Mouse (Mus musculus): ENCODE data around the gene Fas. TPM values are rescaled to one million over a fixed set of nuclear protein-coding genes. Genes with fewer than 3 reads are reported as not detected.
A peak's percentile ranks its signal among the peaks of the same experiment; 100 is the strongest.

The Fas gene
- total RNA-seq (2012; rRNA removed) (22.4 and 38.3 TPM in 2 replicates), total RNA-seq (2014; rRNA removed) (54.1 and 60.8 TPM in 2 replicates), polyA plus RNA-seq (2012; ENCODE audit: insufficient read length, low read depth) (20.8 and 24.3 TPM in 2 replicates)

- no peaks in the 10 kb centered on the region for H3K9me3 ChIP-seq (replicated peaks; ENCODE audit: low read length)
- H3K9ac ChIP-seq (ENCODE audit: insufficient read depth, low read depth), result peak within 1 kb of the TSS; percentile 100
- H3K27me3 ChIP-seq (replicated peaks), result no peaks in the 10 kb centered on the region
- peak; percentile 85 for DNase-seq (ENCODE audit: extremely low read depth)
- H3K27ac ChIP-seq (ENCODE audit: insufficient read depth, low read depth), result peak within 1 kb of the TSS; percentile 78
- no peaks in the 10 kb centered on the region for H3K36me3 ChIP-seq (replicated peaks in 1 of 2; ENCODE audit: control insufficient read depth in 1 of 2, insufficient read depth in 1 of 2, low read length in 1 of 2)
- in situ Hi-C loops (cut with MboI; ENCODE audit: low pct_ligation_motif_present, low pct_unique_long_range_greater_than_20kb, low sequenced_read_pairs), result no loop called here
- peak within 1 kb of the TSS; percentile 98 for H3K4me2 ChIP-seq (ENCODE audit: insufficient read depth, low read depth, poor library complexity, severe bottlenecking)
- TF ChIP-seq CHD2 (IDR thresholded peaks at IDR 0.05; ENCODE audit: low read length), result peak; percentile 64; the same call in 1 of the 2 replicates
- no peak for TF ChIP-seq HCFC1 (IDR thresholded peaks at IDR 0.05; ENCODE audit: low read depth, low read length)
- no peak; the same call in 1 of the 2 replicates for TF ChIP-seq RAD21 (IDR thresholded peaks at IDR 0.05; ENCODE audit: low read depth, low read length)
- TF ChIP-seq MXI1 (IDR thresholded peaks at IDR 0.05; ENCODE audit: low read depth, low read length), result peak; percentile 94
- TF ChIP-seq ZC3H11A (IDR thresholded peaks at IDR 0.05; ENCODE audit: low read depth, low read length), result no peak
- peak; percentile 47 for TF ChIP-seq POLR2A (IDR thresholded peaks at IDR 0.05; ENCODE audit: low read depth, low read length)
- TF ChIP-seq ELF1 (IDR thresholded peaks at IDR 0.05; ENCODE audit: low read depth, low read length), result 0 out of 2 replicates have a peak, but pooled peaks have one; percentile 8
- TF ChIP-seq JUND (conservative IDR thresholded peaks at IDR 0.05; ENCODE audit: low read depth, low read length), result no peak
- TF ChIP-seq MYC (IDR thresholded peaks at IDR 0.05; ENCODE audit: low read depth, low read length), result peak; percentile 37; the same call in 1 of the 2 replicates
- no peak for TF ChIP-seq NELFE (IDR thresholded peaks at IDR 0.05; ENCODE audit: low read depth, low read length)
- peak; percentile 37; the same call in 1 of the 2 replicates for TF ChIP-seq MAZ (IDR thresholded peaks at IDR 0.05; ENCODE audit: low read depth, low read length)
- peak; percentile 66; the same call in 1 of the 2 replicates for TF ChIP-seq SIN3A (IDR thresholded peaks at IDR 0.05; ENCODE audit: low read length)
- no peak for TF ChIP-seq MAFK (IDR thresholded peaks at IDR 0.05; ENCODE audit: insufficient replicate concordance, low read length)
- peak; percentile 75 for TF ChIP-seq MEF2A (IDR thresholded peaks at IDR 0.05; ENCODE audit: borderline replicate concordance, low read depth, low read length)
- 0 out of 2 replicates have a peak, but pooled peaks have one; percentile 7 for TF ChIP-seq EP300 (IDR thresholded peaks at IDR 0.05; ENCODE audit: low read length)
- TF ChIP-seq BHLHE40 (IDR thresholded peaks at IDR 0.05; ENCODE audit: low read depth, low read length), result peak; percentile 99
- TF ChIP-seq ZMIZ1 (IDR thresholded peaks at IDR 0.05; ENCODE audit: low read depth, low read length), result no peak
- TF ChIP-seq ETS1 (conservative IDR thresholded peaks at IDR 0.05; ENCODE audit: low read depth, low read length), result peak; percentile 97
- no peak for TF ChIP-seq E2F4 (IDR thresholded peaks at IDR 0.05; ENCODE audit: insufficient replicate concordance, low read depth, low read length)
- TF ChIP-seq JUN (IDR thresholded peaks at IDR 0.05; ENCODE audit: insufficient read depth, low read depth, low read length), result no peak
- no peak for TF ChIP-seq KAT2A (IDR thresholded peaks at IDR 0.05; ENCODE audit: insufficient replicate concordance, low read length)
- TF ChIP-seq RCOR1 (conservative IDR thresholded peaks at IDR 0.05; ENCODE audit: low read depth, low read length), result no peak
- no peak; the same call in 1 of the 2 replicates for TF ChIP-seq CHD1 (IDR thresholded peaks at IDR 0.05; ENCODE audit: low read depth, low read length)
- no peak for TF ChIP-seq USF1 (IDR thresholded peaks at IDR 0.05; ENCODE audit: low read depth, low read length)
- TF ChIP-seq ZNF384 (IDR thresholded peaks at IDR 0.05; ENCODE audit: low read depth, low read length), result peak; percentile 90
- TF ChIP-seq MAX (IDR thresholded peaks at IDR 0.05; ENCODE audit: low read length), result peak; percentile 91
- no peak for TF ChIP-seq GABPA (IDR thresholded peaks at IDR 0.05; ENCODE audit: insufficient replicate concordance, low read depth, low read length)
- TF ChIP-seq IRF4 (IDR thresholded peaks at IDR 0.05; ENCODE audit: low read depth, low read length), result peak; percentile 56; the same call in 1 of the 2 replicates
- 0 out of 2 replicates have a peak, but pooled peaks have one; percentile 36 for TF ChIP-seq UBTF (IDR thresholded peaks at IDR 0.05; ENCODE audit: low read depth, low read length)
- no peak for TF ChIP-seq ZKSCAN1 (IDR thresholded peaks at IDR 0.05; ENCODE audit: borderline replicate concordance, low read depth, low read length)
- TF ChIP-seq NRF1 (IDR thresholded peaks at IDR 0.05; ENCODE audit: low read depth, low read length), result 0 out of 2 replicates have a peak, but pooled peaks have one; percentile 11
- TF ChIP-seq PAX5 (IDR thresholded peaks at IDR 0.05; ENCODE audit: low read length), result no peak
- no peak for TF ChIP-seq USF2 (conservative IDR thresholded peaks at IDR 0.05; ENCODE audit: low read depth, low read length)
- TF ChIP-seq CTCF (conservative IDR thresholded peaks at IDR 0.05 in 1 of 2, IDR thresholded peaks at IDR 0.05 in 1 of 2; ENCODE audit: low read depth in 2 of 2, low read length in 2 of 2), result no peak
- peak; percentile 62 for TF ChIP-seq TCF12 (IDR thresholded peaks at IDR 0.05; ENCODE audit: low read depth, low read length)
- TF ChIP-seq POLR2AphosphoS2 (IDR thresholded peaks at IDR 0.05; ENCODE audit: low read depth, low read length), result no peak
- no peak for TF ChIP-seq TBP (conservative IDR thresholded peaks at IDR 0.05; ENCODE audit: low read depth, low read length)
- no peak for TF ChIP-seq SMC3 (IDR thresholded peaks at IDR 0.05; ENCODE audit: low read depth, low read length)
- dilution Hi-C loops (cut with MboI; ENCODE audit: extremely low pct_ligation_motif_present, extremely low pct_unique_long_range_greater_than_20kb, low sequenced_read_pairs), result no loop called here
- H3K79me2 ChIP-seq (replicated peaks; ENCODE audit: control insufficient read depth, extremely low read depth, insufficient read depth, poor library complexity, severe bottlenecking), result peaks cover 35% of the 10 kb centered on the region
- peaks cover 18 to 74% of the 10 kb centered on the region in 2 experiments for H3K4me1 ChIP-seq (ENCODE audit: control insufficient read depth in 1 of 2, insufficient read depth in 2 of 2)
- peak within 1 kb of the TSS; percentile 67 to 89 (median 73) for H3K4me3 ChIP-seq (replicated peaks in 1 of 3; ENCODE audit: low read depth in 2 of 3, low read length in 2 of 3, poor library complexity in 1 of 3)
Observed at GRCm38 (mm10) chr19:34289948-34290789, at the start of gene Fas. Gene Fas, plus strand, starts transcription at chr19:34290666.
